Mouse (Mus musculus) CH12F3 (cell line): ENCODE measurements at regions not wholly inside any gene's neighbourhood (a gene's known extent, or its start where the extent isn't known, plus 50 kb on each side); places are given as distances from the start of the nearest gene placed in this dataset.

Experiments
- in situ Hi-C: fragments of 300-500 bp; cut with MboI; formaldehyde crosslinking; loops from 2 replicates; pipeline ENCODE4 v1.14.3; 2020; ENCODE audit warnings: low sequenced_read_pairs

- in situ Hi-C loops, result no loop called here
Measured at GRCm38 (mm10) chr7:83077035-83077918, 210.1 kb downstream of the Mex3b start.

- in situ Hi-C loops, result no loop called here
Measured at GRCm38 (mm10) chr7:83077919-83078265, 210.8 kb downstream of the Mex3b start.

- in situ Hi-C loops, result no loop called here
Measured at GRCm38 (mm10) chr7:83078695-83079094, 211.6 kb downstream of the Mex3b start.

- in situ Hi-C loops, result no loop called here
Measured at GRCm38 (mm10) chr7:83079842-83080241, 212.7 kb downstream of the Mex3b start.

- in situ Hi-C loops, result no loop called here
Measured at GRCm38 (mm10) chr7:83084496-83085082, 217.5 kb downstream of the Mex3b start.

GRCm38 (mm10) chr7:83085547-83086158, 218.5 kb downstream of the Mex3b start:
- in situ Hi-C loops, result no loop called here

GRCm38 (mm10) chr7:83087408-83087807, 220.3 kb downstream of the Mex3b start:
- in situ Hi-C loops, result no loop called here

GRCm38 (mm10) chr7:83088125-83088524, 221.0 kb downstream of the Mex3b start:
- in situ Hi-C loops, result no loop called here

- in situ Hi-C loops, result no loop called here
Measured at GRCm38 (mm10) chr7:83089330-83089982, 222.3 kb downstream of the Mex3b start.

- in situ Hi-C loops, result no loop called here
Measured at GRCm38 (mm10) chr7:83093923-83094355, 226.8 kb downstream of the Mex3b start.

- in situ Hi-C loops, result no loop called here
Measured at GRCm38 (mm10) chr7:83094899-83095298, 227.8 kb downstream of the Mex3b start.

GRCm38 (mm10) chr7:83095593-83095992, 228.5 kb downstream of the Mex3b start:
- in situ Hi-C loops, result no loop called here

- in situ Hi-C loops, result no loop called here
Measured at GRCm38 (mm10) chr7:83104426-83104825, 237.3 kb downstream of the Mex3b start.

GRCm38 (mm10) chr7:83105672-83106071, 238.5 kb downstream of the Mex3b start:
- in situ Hi-C loops, result no loop called here

GRCm38 (mm10) chr7:83111217-83111823, 244.2 kb downstream of the Mex3b start:
- in situ Hi-C loops, result no loop called here

GRCm38 (mm10) chr7:83116487-83116886, 249.4 kb downstream of the Mex3b start:
- in situ Hi-C loops, result no loop called here

- in situ Hi-C loops, result no loop called here
Measured at GRCm38 (mm10) chr7:83117065-83117464, 249.9 kb downstream of the Mex3b start.

GRCm38 (mm10) chr7:83126196-83126595, 259.1 kb downstream of the Mex3b start:
- in situ Hi-C loops, result no loop called here

GRCm38 (mm10) chr7:83140216-83140615, 273.1 kb downstream of the Mex3b start:
- in situ Hi-C loops, result no loop called here

- in situ Hi-C loops, result no loop called here
Measured at GRCm38 (mm10) chr7:83140658-83141057, 273.5 kb downstream of the Mex3b start.

- in situ Hi-C loops, result no loop called here
Measured at GRCm38 (mm10) chr7:83144018-83144417, 276.9 kb downstream of the Mex3b start.
